In the genomic region with DNA sequence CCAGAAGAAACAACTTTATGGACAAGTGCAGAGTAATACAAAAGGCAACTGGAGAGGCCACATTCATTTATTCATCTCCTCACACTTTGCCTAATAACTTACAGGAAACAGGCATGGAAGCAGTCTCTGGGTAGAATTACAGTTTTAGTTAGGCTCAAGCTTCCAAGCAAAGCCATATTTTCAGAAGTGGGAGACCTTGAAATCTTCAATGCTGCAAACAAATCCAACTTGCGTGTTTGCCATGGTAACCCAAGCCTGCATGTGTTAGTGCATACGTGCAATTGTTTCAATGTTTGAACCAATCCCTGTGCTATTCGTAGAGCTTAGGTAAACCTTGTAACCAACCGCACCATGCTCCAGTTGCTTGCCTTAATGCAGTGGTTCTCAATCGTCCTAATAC, we compare ENCODE assay signal across 7 mouse cellular contexts.
A peak's percentile ranks its signal among the peaks of the same experiment; 100 is the strongest.
DNase-seq lines count a peak whose midpoint lies in the region; ATAC-seq and TF ChIP-seq lines count a peak whose summit lies in the region.

No protein-coding gene starts in this region.

- H3K4me1 ChIP-seq in lung, adult 2 months (ENCODE audit: control insufficient read depth, insufficient read depth, low read length): peaks cover 5% of the 10 kb centered on the region; the same call in 1 of the 2 replicates
- H3K4me1 ChIP-seq in embryonic facial prominence, embryonic 13.5 days: peaks cover 12% of the 10 kb centered on the region; the same call in 1 of the 2 replicates
- peaks cover 3% of the 10 kb centered on the region; the same call in 1 of the 2 replicates for H3K4me1 ChIP-seq in intestine, embryonic 16.5 days (ENCODE audit: control insufficient read depth, insufficient read depth, low read length)

- no peak for ATAC-seq in embryonic facial prominence, embryonic 13.5 days (ENCODE audit: insufficient number of reproducible peaks, insufficient read depth, low FRiP score, low TSS enrichment, low read depth)
- ATAC-seq in intestine, embryonic 16.5 days: peak; percentile 16; the same call in 1 of the 2 replicates
- no peak for ATAC-seq in frontal cortex, adult (ENCODE audit: low TSS enrichment)

- peak overlapping the region; percentile 65 for H3K9ac ChIP-seq in embryonic facial prominence, embryonic 13.5 days
- H3K9ac ChIP-seq in intestine, embryonic 16.5 days (ENCODE audit: low read depth, low read length): peak overlapping the region; percentile 62

- H3K9me3 ChIP-seq in embryonic facial prominence, embryonic 13.5 days: no peaks in the 10 kb centered on the region
- no peaks in the 10 kb centered on the region for H3K9me3 ChIP-seq in intestine, embryonic 16.5 days (ENCODE audit: control insufficient read depth, low read length)

- WGBS in lung, adult 2 months: 29% methylated on average over 5 of the region's 5 CpGs
- 32% methylated on average over 5 of the region's 5 CpGs for WGBS in embryonic facial prominence, embryonic 13.5 days
- whole genome bisulfite sequencing in intestine, embryonic 16.5 days: 29% methylated on average over 5 of the region's 5 CpGs

- DNase-seq in lung, adult 2 months: no peak
- no peak for DNase-seq in lung, postnatal 4 days
- DNase-seq in naive thymus-derived CD4-positive, alpha-beta T cell, adult 2 months (ENCODE audit: low read depth): peak; percentile 79
- DNase-seq in right cerebral cortex, postnatal 36 days (ENCODE audit: low spot score in 2 of 2): no peak

- H3K36me3 ChIP-seq in embryonic facial prominence, embryonic 13.5 days: no peaks in the 10 kb centered on the region
- no peaks in the 10 kb centered on the region for H3K36me3 ChIP-seq in intestine, embryonic 16.5 days (ENCODE audit: control insufficient read depth, insufficient read depth, low read length)

- no peaks in the 10 kb centered on the region for H3K27me3 ChIP-seq in embryonic facial prominence, embryonic 13.5 days
- H3K27me3 ChIP-seq in intestine, embryonic 16.5 days (replicated peaks; ENCODE audit: control insufficient read depth, insufficient read depth, low read length): no peaks in the 10 kb centered on the region

- peak overlapping the region; percentile 65; the same call in 1 of the 2 replicates for H3K27ac ChIP-seq in embryonic facial prominence, embryonic 13.5 days
- H3K27ac ChIP-seq in intestine, embryonic 16.5 days (ENCODE audit: low read length): peak overlapping the region; percentile 75

- H3K4me3 ChIP-seq in lung, adult 2 months (replicated peaks; ENCODE audit: extremely low read depth, low read depth, low read length): peak overlapping the region; percentile 58
- peak overlapping the region; percentile 62 for H3K4me3 ChIP-seq in embryonic facial prominence, embryonic 13.5 days
- peak overlapping the region; percentile 70 for H3K4me3 ChIP-seq in intestine, embryonic 16.5 days (ENCODE audit: low read length)

- TF ChIP-seq CTCF in lung, adult 2 months (IDR thresholded peaks at IDR 0.05; ENCODE audit: insufficient read depth, low read length): no peak

- no peak for TF ChIP-seq POLR2A in lung, adult 2 months (IDR thresholded peaks at IDR 0.05; ENCODE audit: borderline replicate concordance, extremely low read depth, low read depth, low read length)

- H3K4me2 ChIP-seq in embryonic facial prominence, embryonic 13.5 days: peak overlapping the region; percentile 64
- H3K4me2 ChIP-seq in intestine, embryonic 16.5 days (ENCODE audit: low read depth, low read length): peak overlapping the region; percentile 70
